ENCODE assay signal across 25 mouse cellular contexts in the genomic region with DNA sequence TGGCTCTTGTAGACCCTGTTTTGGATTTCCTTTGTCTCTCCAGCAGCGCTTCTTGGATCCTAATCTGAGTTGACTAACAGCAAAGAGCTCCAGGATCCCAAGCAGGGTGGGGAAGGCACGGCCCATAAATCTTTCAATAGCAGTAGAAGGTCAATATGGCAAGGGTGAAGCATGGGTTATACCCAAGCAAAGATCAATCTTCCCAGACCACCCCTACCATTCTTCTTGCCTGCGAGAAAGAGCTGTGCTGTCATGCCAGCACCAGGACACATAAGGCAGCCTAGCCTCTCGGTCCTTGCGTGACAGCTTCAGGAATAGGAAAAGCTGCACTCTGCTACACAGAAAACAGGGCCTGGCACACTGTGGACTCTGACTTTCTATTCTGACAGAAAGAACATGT.
DNase-seq lines count a peak whose midpoint lies in the region; ATAC-seq and TF ChIP-seq lines count a peak whose summit lies in the region.
"Had no signal": no experiment of that assay in that cellular context is flagged by ENCODE, and none has a peak within 500 bp of the region (broad histone marks: within the 10 kb centered on the region; RNA-seq: fewer than 3 reads in every experiment).

No protein-coding gene starts in this region.

- H3K27me3 ChIP-seq in lung, embryonic 16.5 days (ENCODE audit: control insufficient read depth, insufficient read depth, low read depth, low read length) = no peaks in the 10 kb centered on the region
- H3K27me3 ChIP-seq in neural tube, embryonic 12.5 days (replicated peaks) = no peaks in the 10 kb centered on the region
- H3K27me3 ChIP-seq: embryonic facial prominence, embryonic 13.5 days; forebrain, embryonic 12.5 days; heart, embryonic 15.5 days; hindbrain, embryonic 15.5 days; intestine, embryonic 15.5 days; lung, embryonic 15.5 days had no signal

- 0 out of 2 replicates have a peak, but pooled peaks have one; percentile 26 for ATAC-seq in cerebellum, adult (ENCODE audit: insufficient number of reproducible peaks, low FRiP score, low TSS enrichment)
- 0 out of 2 replicates have a peak, but pooled peaks have one; percentile 12 for ATAC-seq in lung, embryonic 16.5 days (ENCODE audit: low read depth)
- 0 out of 2 replicates have a peak, but pooled peaks have one; percentile 37 for ATAC-seq in neural tube, embryonic 12.5 days (ENCODE audit: low FRiP score, low read depth)
- ATAC-seq: activated CD4-positive, CD25-positive, alpha-beta regulatory T cell, adult 4 months; intestine, embryonic 15.5 days had no signal

- WGBS in lung, embryonic 16.5 days = 60% methylated on average over 5 of the region's 5 CpGs
- WGBS in lung, adult 2 months = 68% methylated on average over 5 of the region's 5 CpGs
- WGBS in neural tube, embryonic 12.5 days = 19% methylated on average over 5 of the region's 5 CpGs

- no peak for TF ChIP-seq POLR2A in lung, adult 2 months (IDR thresholded peaks at IDR 0.05; ENCODE audit: borderline replicate concordance, extremely low read depth, low read depth, low read length)

- H3K9ac ChIP-seq in lung, embryonic 16.5 days (ENCODE audit: low read length) = no peak overlapping the region
- H3K9ac ChIP-seq in neural tube, embryonic 12.5 days = no peak overlapping the region
- H3K9ac ChIP-seq: embryonic facial prominence, embryonic 13.5 days; forebrain, embryonic 12.5 days; heart, embryonic 15.5 days; hindbrain, embryonic 15.5 days; intestine, embryonic 15.5 days; liver, embryonic 14.5 days; lung, embryonic 15.5 days had no signal

- H3K4me2 ChIP-seq in lung, embryonic 16.5 days (ENCODE audit: low read depth, low read length) = no peak overlapping the region
- H3K4me2 ChIP-seq in neural tube, embryonic 12.5 days (replicated peaks) = no peak overlapping the region
- H3K4me2 ChIP-seq: embryonic facial prominence, embryonic 13.5 days; forebrain, embryonic 12.5 days; heart, embryonic 15.5 days; hindbrain, embryonic 15.5 days; intestine, embryonic 15.5 days; lung, embryonic 15.5 days; midbrain, embryonic 11.5 days had no signal

- no peaks in the 10 kb centered on the region; the same call in 1 of the 2 replicates for H3K9me3 ChIP-seq in lung, embryonic 16.5 days (ENCODE audit: control insufficient read depth, low read length)
- no peaks in the 10 kb centered on the region for H3K9me3 ChIP-seq in neural tube, embryonic 12.5 days
- H3K9me3 ChIP-seq: forebrain, embryonic 12.5 days; heart, embryonic 15.5 days; hindbrain, embryonic 15.5 days; intestine, embryonic 15.5 days; lung, embryonic 15.5 days had no signal

- no peak overlapping the region for H3K4me3 ChIP-seq in lung, embryonic 16.5 days (ENCODE audit: low read length)
- H3K4me3 ChIP-seq in lung, adult 2 months (replicated peaks; ENCODE audit: extremely low read depth, low read depth, low read length) = no peak overlapping the region
- no peak overlapping the region for H3K4me3 ChIP-seq in neural tube, embryonic 12.5 days
- H3K4me3 ChIP-seq: embryonic facial prominence, embryonic 13.5 days; erythroblast, embryonic 14.5 days; forebrain, embryonic 12.5 days; heart, embryonic 15.5 days; hindbrain, embryonic 15.5 days; intestine, embryonic 15.5 days; left cerebral cortex, adult 2 months; lung, embryonic 15.5 days had no signal

- DNase-seq in cerebellum, adult 11 months = no peak
- no peak for DNase-seq in lung, adult 2 months
- DNase-seq in urinary bladder, postnatal 10 days (ENCODE audit: low spot score) = no peak
- no peak for DNase-seq in thymus, postnatal 10 days (ENCODE audit: low spot score in 2 of 2)
- DNase-seq: adrenal gland, adult 8-10 months; cerebellum, adult 9-10 months; gastrocnemius, postnatal 36 days; heart, postnatal 36 days; layer of hippocampus, adult 9-11 months; right cerebral cortex, adult 18-20 months had no signal

- no peaks in the 10 kb centered on the region for H3K36me3 ChIP-seq in lung, embryonic 16.5 days (ENCODE audit: control insufficient read depth, insufficient read depth, low read length)
- no peaks in the 10 kb centered on the region for H3K36me3 ChIP-seq in neural tube, embryonic 12.5 days
- H3K36me3 ChIP-seq: embryonic facial prominence, embryonic 13.5 days; forebrain, embryonic 12.5 days; heart, embryonic 15.5 days; hindbrain, embryonic 15.5 days; intestine, embryonic 15.5 days; lung, embryonic 15.5 days had no signal

- no peak for TF ChIP-seq CTCF in lung, adult 2 months (IDR thresholded peaks at IDR 0.05; ENCODE audit: insufficient read depth, low read length)

- no peaks in the 10 kb centered on the region for H3K4me1 ChIP-seq in lung, embryonic 16.5 days (replicated peaks; ENCODE audit: control insufficient read depth, insufficient read depth, low read length)
- peaks cover 4% of the 10 kb centered on the region; the same call in 1 of the 2 replicates for H3K4me1 ChIP-seq in lung, adult 2 months (ENCODE audit: control insufficient read depth, insufficient read depth, low read length)
- H3K4me1 ChIP-seq in neural tube, embryonic 12.5 days = peaks cover 7% of the 10 kb centered on the region; the same call in 1 of the 2 replicates
- H3K4me1 ChIP-seq: heart, embryonic 15.5 days; hindbrain, embryonic 15.5 days; intestine, embryonic 15.5 days had no signal

- H3K27ac ChIP-seq in lung, embryonic 16.5 days (ENCODE audit: low read length) = no peak overlapping the region
- H3K27ac ChIP-seq in neural tube, embryonic 12.5 days = no peak overlapping the region; the same call in 1 of the 2 replicates
- H3K27ac ChIP-seq: embryonic facial prominence, embryonic 13.5 days; forebrain, embryonic 12.5 days; heart, embryonic 15.5 days; hindbrain, embryonic 15.5 days; intestine, embryonic 15.5 days; left cerebral cortex, adult 2 months; liver, embryonic 14.5 days; lung, embryonic 15.5 days; stomach, postnatal 0 days had no signal
